Mouse (Mus musculus) erythroblast, embryonic 14.5 days (primary cell): ENCODE measurements around the gene Nmnat2. TPM values are rescaled to one million over a fixed set of nuclear protein-coding genes. Genes with fewer than 3 reads are reported as not detected.

Source experiments
- H3K27me3 ChIP-seq: 2 replicates; pipeline ENCODE4 v1.6.1; 2012; ENCODE audit warnings: inconsistent platforms; ENCODE audit not compliant: control insufficient read depth
- H3K36me3 ChIP-seq: 2 replicates; pipeline ENCODE4 v1.6.1; 2012; ENCODE audit warnings: mild to moderate bottlenecking, inconsistent platforms; ENCODE audit not compliant: control insufficient read depth
- H3K4me1 ChIP-seq: 2 replicates; pipeline ENCODE4 v1.6.1; 2012; ENCODE audit warnings: inconsistent platforms; ENCODE audit not compliant: control insufficient read depth
- H3K4me3 ChIP-seq: replicated peaks from 2 replicates; pipeline ENCODE3; 2012; ENCODE audit warnings: moderate library complexity, mild to moderate bottlenecking, inconsistent platforms
- H3K9me3 ChIP-seq: 2 replicates; pipeline ENCODE4 v1.6.1; 2012; ENCODE audit warnings: low read length, inconsistent platforms, mixed read lengths; ENCODE audit not compliant: control insufficient read depth
- GATA1 ChIP-seq: IDR thresholded peaks from 2 replicates; pipeline ENCODE4 v1.6.1; 2012; ENCODE audit warnings: low read length, inconsistent platforms, mixed read lengths
- TAL1 ChIP-seq: IDR thresholded peaks from 3 replicates; pipeline ENCODE4 v1.6.1; 2012; ENCODE audit warnings: low read length, inconsistent platforms, mixed read lengths
- polyA plus RNA-seq: library from polyadenylated mRNA; stranded (reverse); fragments of >175 nt; gene quantifications from 2 replicates; pipeline ENCODE4 v1.2.3, GENCODE M21; 2012

Nmnat2 gene
- polyA plus RNA-seq, 1 experiment: not detected

GRCm38 (mm10) chr1:153100912-153101311 is 146.1 kb downstream of the Nmnat2 start:
- no peaks in the 10 kb centered on the region for H3K36me3 ChIP-seq
- H3K4me1 ChIP-seq: no peaks in the 10 kb centered on the region
- 0 out of 2 replicates have a peak, but pooled peaks cover 1% of the 10 kb centered on the region for H3K27me3 ChIP-seq
- no peak overlapping the region for H3K4me3 ChIP-seq
- H3K9me3 ChIP-seq: no peaks in the 10 kb centered on the region
- no peak for TF ChIP-seq GATA1
- TF ChIP-seq TAL1: no peak

- H3K4me1 ChIP-seq: no peaks in the 10 kb centered on the region
- H3K27me3 ChIP-seq: no peaks in the 10 kb centered on the region
- no peaks in the 10 kb centered on the region for H3K9me3 ChIP-seq
- TF ChIP-seq GATA1 (no peak), TAL1 (no peak)
- no peaks in the 10 kb centered on the region for H3K36me3 ChIP-seq
- H3K4me3 ChIP-seq: no peak overlapping the region
These were observed 146.6 kb downstream of the Nmnat2 start for GRCm38 (mm10) chr1:153101327-153101880.

- Histone ChIP-seq H3K27me3 (no peaks in the 10 kb centered on the region), H3K4me3 (no peak overlapping the region)
These were observed 147.7 kb downstream of the Nmnat2 start for GRCm38 (mm10) chr1:153102296-153103185.

GRCm38 (mm10) chr1:153103186-153103554 is 148.4 kb downstream of the Nmnat2 start:
- Histone ChIP-seq H3K27me3 (no peaks in the 10 kb centered on the region), H3K36me3 (no peaks in the 10 kb centered on the region)

More at GRCm38 (mm10) chr1:153102296-153103185, 147.7 kb downstream of the Nmnat2 start:
- Histone ChIP-seq H3K9me3 (no peaks in the 10 kb centered on the region), H3K36me3 (no peaks in the 10 kb centered on the region), H3K4me1 (no peaks in the 10 kb centered on the region)
- TF ChIP-seq GATA1: no peak
- TF ChIP-seq TAL1: no peak

GRCm38 (mm10) chr1:153104804-153105203 is 150.0 kb downstream of the Nmnat2 start:
- TF ChIP-seq GATA1: no peak
- no peak for TF ChIP-seq TAL1
- Histone ChIP-seq H3K36me3 (no peaks in the 10 kb centered on the region), H3K4me3 (no peak overlapping the region), H3K27me3 (no peaks in the 10 kb centered on the region), H3K9me3 (no peaks in the 10 kb centered on the region), H3K4me1 (no peaks in the 10 kb centered on the region)

More at GRCm38 (mm10) chr1:153103186-153103554, 148.4 kb downstream of the Nmnat2 start:
- Histone ChIP-seq H3K4me3 (no peak overlapping the region), H3K9me3 (no peaks in the 10 kb centered on the region), H3K4me1 (no peaks in the 10 kb centered on the region)
- TF ChIP-seq TAL1: no peak
- no peak for TF ChIP-seq GATA1

- H3K4me3 ChIP-seq: no peak overlapping the region
- H3K4me1 ChIP-seq: no peaks in the 10 kb centered on the region
- H3K36me3 ChIP-seq: no peaks in the 10 kb centered on the region
- H3K27me3 ChIP-seq: no peaks in the 10 kb centered on the region
- H3K9me3 ChIP-seq: no peaks in the 10 kb centered on the region
- TF ChIP-seq GATA1 (no peak), TAL1 (no peak)
These were observed 153.1 kb downstream of the Nmnat2 start for GRCm38 (mm10) chr1:153107866-153108265.

- Histone ChIP-seq H3K4me1 (no peaks in the 10 kb centered on the region), H3K36me3 (no peaks in the 10 kb centered on the region), H3K9me3 (no peaks in the 10 kb centered on the region), H3K27me3 (no peaks in the 10 kb centered on the region), H3K4me3 (no peak overlapping the region)
- TF ChIP-seq TAL1 (no peak), GATA1 (no peak)
These were observed 154.6 kb downstream of the Nmnat2 start for GRCm38 (mm10) chr1:153109346-153109745.

GRCm38 (mm10) chr1:153109836-153110235 is 155.0 kb downstream of the Nmnat2 start:
- Histone ChIP-seq H3K4me1 (no peaks in the 10 kb centered on the region), H3K36me3 (no peaks in the 10 kb centered on the region), H3K9me3 (no peaks in the 10 kb centered on the region), H3K27me3 (no peaks in the 10 kb centered on the region), H3K4me3 (no peak overlapping the region)
- TF ChIP-seq TAL1: no peak
- TF ChIP-seq GATA1: no peak

- no peaks in the 10 kb centered on the region for H3K4me1 ChIP-seq
- H3K36me3 ChIP-seq: no peaks in the 10 kb centered on the region
- no peaks in the 10 kb centered on the region for H3K9me3 ChIP-seq
- H3K4me3 ChIP-seq: no peak overlapping the region
- no peaks in the 10 kb centered on the region for H3K27me3 ChIP-seq
- TF ChIP-seq GATA1 (no peak), TAL1 (no peak)
These were observed 156.8 kb downstream of the Nmnat2 start for GRCm38 (mm10) chr1:153111596-153111995.
